Mouse (Mus musculus) liver, adult 2 months (tissue): ENCODE data around the gene Crim1. TPM values are rescaled to one million over a fixed set of nuclear protein-coding genes. Genes with fewer than 3 reads are reported as not detected.

ENCODE experiments used
- DNase-seq: peaks from one replicate; pipeline ENCODE4 v3.0.0-alpha.2; 2011; ENCODE audit warnings: low read depth, low spot score; ENCODE audit errors: extremely low read depth
- H3K27ac ChIP-seq: fragments of 200-500 bp; replicated peaks from 2 replicates; pipeline ENCODE4 v1.5.1; 2012; ENCODE audit warnings: low read depth, mild to moderate bottlenecking, control low read depth, inconsistent platforms, low read length; ENCODE audit not compliant: insufficient read depth
- H3K27me3 ChIP-seq: fragments of 200-500 bp; 2 replicates; pipeline ENCODE4 v1.6.1; 2012; ENCODE audit warnings: mild to moderate bottlenecking, moderate library complexity, low read length, inconsistent platforms; ENCODE audit not compliant: control insufficient read depth, insufficient read depth
- H3K36me3 ChIP-seq: fragments of 200-500 bp; 2 replicates; pipeline ENCODE4 v1.6.1; 2012; ENCODE audit warnings: low read length, inconsistent platforms; ENCODE audit not compliant: control insufficient read depth, insufficient read depth
- H3K4me1 ChIP-seq: fragments of 200-500 bp; 2 replicates; pipeline ENCODE4 v1.6.1; 2011; ENCODE audit warnings: low read length; ENCODE audit not compliant: control insufficient read depth, insufficient read depth
- H3K4me3 ChIP-seq: fragments of 200-500 bp; 2 replicates; pipeline ENCODE4 v1.5.1; 2011; ENCODE audit warnings: low read depth, mild to moderate bottlenecking, control low read depth, low read length, moderate library complexity; ENCODE audit not compliant: insufficient read depth
- H3K79me2 ChIP-seq: fragments of 200-500 bp; 2 replicates; pipeline ENCODE4 v1.6.1; 2012; ENCODE audit warnings: inconsistent platforms, mild to moderate bottlenecking, low read length, moderate library complexity; ENCODE audit not compliant: control insufficient read depth, insufficient read depth
- H3K9ac ChIP-seq: fragments of 200-500 bp; 2 replicates; pipeline ENCODE4 v1.6.1; 2012; ENCODE audit warnings: low read depth, mild to moderate bottlenecking, control low read depth, inconsistent platforms, low read length
- CTCF ChIP-seq: fragments of 200-500 bp; IDR thresholded peaks from 2 replicates; pipeline ENCODE4 v1.5.1; 2011; ENCODE audit warnings: low read depth, low read length, control low read depth
- POLR2A ChIP-seq: fragments of 200-500 bp; IDR thresholded peaks from 2 replicates; pipeline ENCODE4 v1.6.1; 2011; ENCODE audit warnings: low read length, control low read depth; ENCODE audit not compliant: insufficient read depth; ENCODE audit errors: extremely low read depth
- WGBS: fragments of 180-500 bp; shearing (Covaris S2); methylation state at CpG from one replicate; pipeline ENCODE4 v1.1.7; 2018; 5-methylcytosine and 5-hydroxymethylcytosine counted together
- polyA plus RNA-seq: library from polyadenylated mRNA; depleted of rRNA; stranded (reverse); fragments of >200 nt; gene quantifications from 2 replicates; pipeline ENCODE4 v1.2.3, GENCODE M21; 2012
- total RNA-seq: library from RNA; depleted of rRNA; stranded (reverse); fragments of >200 nt; gene quantifications from 2 replicates; pipeline ENCODE4 v1.2.3, GENCODE M21; 2014

Crim1 gene
- total and polyA plus RNA-seq, 2 experiments = 5.6 to 9.0 TPM

DNA sequence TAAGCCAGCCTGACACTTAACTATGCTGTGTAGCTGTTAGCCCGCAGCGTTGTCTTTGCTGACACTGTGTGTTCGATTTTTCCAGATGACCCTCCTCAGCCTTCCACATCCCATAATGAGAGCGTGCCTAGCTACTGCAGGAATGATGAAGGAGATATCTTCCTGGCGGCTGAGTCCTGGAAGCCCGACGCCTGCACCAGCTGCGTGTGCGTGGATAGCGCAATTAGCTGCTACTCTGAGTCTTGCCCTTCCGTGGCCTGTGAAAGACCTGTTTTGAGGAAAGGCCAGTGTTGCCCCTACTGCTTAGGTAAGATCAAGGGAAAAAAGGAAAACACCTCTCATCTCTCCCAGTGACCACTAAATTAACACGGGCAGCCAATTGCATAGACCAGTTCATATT, 154.8 kb downstream of the Crim1 start:
- WGBS = 93% methylated on average over 12 of the region's 12 CpGs
- DNase-seq = no peak
- Histone ChIP-seq H3K27me3 (no peaks in the 10 kb centered on the region), H3K79me2 (no peaks in the 10 kb centered on the region), H3K36me3 (peaks cover 4% of the 10 kb centered on the region; the same call in 1 of the 2 replicates), H3K4me3 (no peak overlapping the region), H3K27ac (no peak overlapping the region), H3K9ac (no peak overlapping the region), H3K4me1 (peaks cover 2% of the 10 kb centered on the region; the same call in 1 of the 2 replicates)
- TF ChIP-seq CTCF = no peak
- TF ChIP-seq POLR2A = no peak

DNA sequence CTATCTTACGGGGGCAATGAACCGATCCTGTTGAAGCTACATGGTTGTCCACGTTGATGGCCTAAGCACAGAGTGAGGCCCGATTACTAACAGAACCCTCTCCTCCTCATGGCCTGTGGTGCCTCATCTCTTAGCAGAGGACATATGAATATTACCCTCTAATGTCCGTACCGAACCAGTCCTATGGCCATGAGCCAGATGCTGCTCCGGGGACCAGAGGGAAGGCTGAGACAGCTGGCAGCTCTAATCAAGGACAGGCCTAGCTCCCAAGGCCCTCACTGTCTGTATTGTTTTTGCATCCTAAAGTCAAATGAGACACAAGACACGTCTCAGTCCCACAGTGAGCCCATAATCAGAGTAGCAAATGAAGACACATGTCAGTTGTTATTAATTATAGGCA, 155.6 kb downstream of the Crim1 start:
- H3K27ac ChIP-seq = no peak overlapping the region
- peaks cover 4% of the 10 kb centered on the region; the same call in 1 of the 2 replicates for H3K36me3 ChIP-seq
- H3K27me3 ChIP-seq = no peaks in the 10 kb centered on the region
- H3K79me2 ChIP-seq = no peaks in the 10 kb centered on the region
- no peak overlapping the region for H3K4me3 ChIP-seq
- peaks cover 1% of the 10 kb centered on the region; the same call in 1 of the 2 replicates for H3K4me1 ChIP-seq
- H3K9ac ChIP-seq = no peak overlapping the region
- WGBS = 88% methylated on average over 8 of the region's 8 CpGs
- DNase-seq = no peak
- no peak for TF ChIP-seq POLR2A
- TF ChIP-seq CTCF = no peak

DNA sequence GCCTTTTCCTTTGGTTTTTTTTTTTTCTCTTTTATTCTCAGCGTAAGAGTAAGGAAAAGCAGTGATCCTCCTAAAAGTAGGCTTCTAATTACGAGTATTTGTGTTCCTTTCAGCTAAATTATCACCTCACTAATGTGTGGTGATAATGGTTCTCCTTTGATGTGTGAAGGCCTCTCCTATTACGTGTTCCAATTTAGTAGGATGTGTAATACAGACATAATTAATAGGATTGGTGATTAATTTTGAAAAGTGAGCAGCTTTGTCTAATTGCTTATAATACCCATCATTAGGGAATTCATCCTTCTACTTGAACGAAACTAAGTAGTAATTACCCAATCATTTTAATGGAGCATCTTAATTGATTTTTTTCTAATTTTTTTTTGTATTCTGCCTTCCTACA, 157.7 kb downstream of the Crim1 start:
- WGBS = 94% methylated on average over 4 of the region's 4 CpGs
- TF ChIP-seq CTCF = no peak
- no peak for TF ChIP-seq POLR2A
- Histone ChIP-seq H3K9ac (no peak overlapping the region), H3K4me3 (no peak overlapping the region), H3K79me2 (no peaks in the 10 kb centered on the region), H3K36me3 (peaks cover 4% of the 10 kb centered on the region; the same call in 1 of the 2 replicates), H3K4me1 (no peaks in the 10 kb centered on the region), H3K27ac (no peak overlapping the region), H3K27me3 (no peaks in the 10 kb centered on the region)
- no peak for DNase-seq

DNA sequence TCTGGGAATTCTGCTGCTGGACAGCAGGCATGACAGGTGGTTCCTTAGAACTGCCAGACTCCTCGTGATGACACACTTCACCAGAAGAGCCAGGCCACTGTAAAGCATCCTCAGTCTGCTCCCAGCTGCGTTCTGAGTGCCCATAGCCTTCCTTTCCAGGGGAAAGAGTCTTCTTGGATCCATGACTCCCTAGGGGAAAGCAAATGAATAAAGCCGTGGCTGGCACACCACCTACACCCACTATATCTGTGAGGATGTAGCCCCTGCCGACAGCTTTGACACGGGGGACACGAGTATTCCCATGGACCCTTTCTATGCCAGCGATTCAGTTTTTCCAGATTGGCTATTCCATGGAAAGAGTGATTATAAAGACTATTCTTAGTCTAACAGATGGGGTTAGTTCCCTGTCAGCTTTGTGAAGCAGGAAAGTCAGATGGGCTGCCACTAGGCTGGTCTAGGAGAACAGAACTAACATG, 158.2 kb downstream of the Crim1 start:
- TF ChIP-seq POLR2A (no peak), CTCF (no peak)
- Histone ChIP-seq H3K27ac (no peak overlapping the region), H3K4me1 (no peaks in the 10 kb centered on the region), H3K36me3 (peaks cover 4% of the 10 kb centered on the region; the same call in 1 of the 2 replicates), H3K9ac (no peak overlapping the region), H3K4me3 (no peak overlapping the region), H3K79me2 (no peaks in the 10 kb centered on the region), H3K27me3 (no peaks in the 10 kb centered on the region)
- WGBS = 95% methylated on average over 7 of the region's 7 CpGs
- no peak for DNase-seq

DNA sequence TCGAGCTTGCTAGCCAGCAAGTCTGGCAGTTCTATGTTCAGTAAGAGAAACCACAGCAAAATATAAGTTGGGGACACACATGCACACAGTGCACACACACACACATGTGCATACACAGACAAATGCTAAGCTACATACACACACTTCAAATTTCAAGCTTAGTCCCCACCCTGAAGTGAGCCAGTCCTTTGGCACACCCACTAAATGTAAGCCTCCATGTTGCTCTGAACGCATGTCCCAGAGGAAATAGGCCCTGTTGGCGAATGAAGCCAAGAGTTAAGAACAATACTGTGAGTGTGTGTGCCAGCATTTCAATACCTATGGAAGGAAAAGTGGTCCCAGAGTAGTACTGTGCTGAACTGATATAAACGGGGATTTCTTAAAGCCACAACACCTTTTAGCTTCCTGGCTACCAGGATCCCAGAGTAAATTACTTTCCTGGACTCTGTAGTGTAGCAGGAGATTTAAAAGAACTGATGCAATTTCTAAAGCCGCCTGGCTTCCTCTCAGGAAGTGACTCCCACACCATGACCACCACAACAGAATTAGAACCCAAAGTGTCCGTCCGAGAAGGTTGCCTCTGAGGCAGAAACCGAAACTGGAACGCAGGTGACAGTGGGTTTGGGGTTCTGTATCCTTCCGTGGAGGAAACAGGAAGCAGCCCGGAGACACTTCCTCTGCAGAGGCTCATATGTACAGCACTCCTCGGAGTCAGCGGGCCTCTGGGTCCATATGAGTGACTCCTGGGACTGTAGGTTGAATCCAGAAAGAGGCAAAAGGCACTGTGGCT, 162.1 kb downstream of the Crim1 start:
- Histone ChIP-seq H3K36me3 (no peaks in the 10 kb centered on the region), H3K27me3 (no peaks in the 10 kb centered on the region), H3K79me2 (no peaks in the 10 kb centered on the region), H3K4me3 (no peak overlapping the region), H3K27ac (peak overlapping the region; percentile 13; the same call in 1 of the 2 replicates), H3K9ac (no peak overlapping the region), H3K4me1 (no peaks in the 10 kb centered on the region)
- peak; percentile 25 for DNase-seq
- WGBS = 68% methylated on average over 13 of the region's 13 CpGs
- TF ChIP-seq POLR2A (no peak), CTCF (no peak)
